Mouse (Mus musculus) kidney, adult 2 months (tissue): ENCODE measurements around the gene Grin2c. TPM values are rescaled to one million over a fixed set of nuclear protein-coding genes. Genes with fewer than 3 reads are reported as not detected.

Experiments used
- DNase-seq: peaks from one replicate; pipeline ENCODE4 v3.0.0; 2021
- H3K27ac ChIP-seq: fragments of 200-500 bp; 2 replicates; pipeline ENCODE4 v1.5.1; 2012; ENCODE audit warnings: low read depth, low read length, control low read depth, inconsistent platforms; ENCODE audit not compliant: insufficient read depth
- H3K27me3 ChIP-seq: fragments of 200-500 bp; replicated peaks from 2 replicates; pipeline ENCODE4 v1.6.1; 2012; ENCODE audit warnings: mild to moderate bottlenecking, moderate library complexity, low read length, inconsistent platforms; ENCODE audit not compliant: control insufficient read depth, insufficient read depth
- H3K36me3 ChIP-seq: fragments of 200-500 bp; 2 replicates; pipeline ENCODE4 v1.6.1; 2012; ENCODE audit warnings: mild to moderate bottlenecking, moderate library complexity, low read length, inconsistent platforms; ENCODE audit not compliant: control insufficient read depth, insufficient read depth
- H3K4me1 ChIP-seq: fragments of 200-500 bp; 2 replicates; pipeline ENCODE4 v1.6.1; 2011; ENCODE audit warnings: low read length; ENCODE audit not compliant: control insufficient read depth, insufficient read depth
- H3K4me3 ChIP-seq: fragments of 200-500 bp; 2 replicates; pipeline ENCODE4 v1.5.1; 2011; ENCODE audit warnings: mild to moderate bottlenecking, low read depth, low read length, control low read depth; ENCODE audit not compliant: insufficient read depth
- CTCF ChIP-seq: fragments of 200-500 bp; conservative IDR thresholded peaks from 2 replicates; pipeline ENCODE4 v1.5.1; 2011; ENCODE audit warnings: low read depth, mild to moderate bottlenecking, control low read depth, low read length, moderate library complexity, mixed read lengths; ENCODE audit not compliant: insufficient read depth, insufficient read length
- POLR2A ChIP-seq: fragments of 200-500 bp; IDR thresholded peaks from one replicate; pipeline ENCODE4 v1.6.1; 2011; ENCODE audit warnings: low read depth, low read length, control low read depth
- WGBS: fragments of 180-500 bp; shearing (Covaris S2); methylation state at CpG from one replicate; pipeline ENCODE4 v1.1.7; 2018; 5-methylcytosine and 5-hydroxymethylcytosine counted together
- polyA plus RNA-seq: library from polyadenylated mRNA; depleted of rRNA; stranded (reverse); fragments of >200 nt; gene quantifications from 2 replicates; pipeline ENCODE4 v1.2.3, GENCODE M21; 2012

Grin2c gene
- polyA plus RNA-seq, 1 experiment = 0.34 TPM

- no peak overlapping the region for H3K27ac ChIP-seq
- no peak for TF ChIP-seq CTCF
- no peak for TF ChIP-seq POLR2A
Observed at GRCm38 (mm10) chr11:115298160-115298559, 31.1 kb upstream of the Grin2c start.

DNA sequence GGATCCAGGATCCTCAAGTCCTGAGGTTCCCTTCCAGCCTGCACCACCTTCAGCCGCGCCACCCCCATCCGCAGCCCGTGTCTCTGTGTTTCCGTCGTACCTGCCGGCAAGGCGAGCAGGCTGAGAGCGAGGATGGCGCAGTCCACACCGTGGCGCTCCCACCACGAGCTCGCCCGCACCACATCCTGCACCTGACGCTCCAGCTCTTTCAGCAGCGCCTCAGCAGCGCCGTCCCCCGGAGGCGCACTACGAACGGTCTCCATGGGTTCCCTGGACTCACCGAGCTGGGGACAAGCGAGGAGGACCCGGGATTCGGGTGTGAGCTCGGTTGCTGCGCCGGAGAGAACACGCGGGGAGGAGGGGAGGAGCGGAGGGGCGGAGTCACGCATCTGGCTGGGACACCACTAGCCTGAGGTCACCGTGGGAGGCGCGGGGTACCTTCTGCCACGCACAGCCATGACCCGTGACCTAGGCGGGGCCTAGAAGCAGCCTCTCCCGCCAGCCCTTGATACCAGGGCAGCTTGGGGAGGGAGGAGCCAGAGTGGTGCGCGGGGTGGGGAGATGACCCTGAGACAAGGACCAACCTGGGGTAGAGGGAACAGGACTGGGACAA, 30.3 kb upstream of the Grin2c start, which contains the start of gene Fads6:
Gene Fads6 (minus strand): TSS at position 450 of the 613 bp plus-strand sequence.
- H3K27ac ChIP-seq = peak within 1 kb of the TSS; percentile 58
- peak; percentile 75 for DNase-seq

More at GRCm38 (mm10) chr11:115298160-115298559, 31.1 kb upstream of the Grin2c start:
- no peak for DNase-seq
- H3K36me3 ChIP-seq = no peaks in the 10 kb centered on the region
- H3K4me1 ChIP-seq = 0 out of 2 replicates have a peak, but pooled peaks cover 2% of the 10 kb centered on the region
- 77% methylated on average over 8 of the region's 8 CpGs for WGBS
- H3K4me3 ChIP-seq = no peak overlapping the region
- H3K27me3 ChIP-seq = no peaks in the 10 kb centered on the region

GRCm38 (mm10) chr11:115296471-115297210, 29.6 kb upstream of the Grin2c start:
- 42% methylated on average over 21 of the region's 21 CpGs for WGBS
- Histone ChIP-seq H3K4me1 (0 out of 2 replicates have a peak, but pooled peaks cover 2% of the 10 kb centered on the region), H3K27me3 (no peaks in the 10 kb centered on the region), H3K4me3 (peak overlapping the region; percentile 52), H3K36me3 (no peaks in the 10 kb centered on the region), H3K27ac (peak overlapping the region; percentile 58)
- TF ChIP-seq POLR2A (no peak), CTCF (no peak)
- peak; percentile 56 for DNase-seq

More for the DNA sequence above, 30.3 kb upstream of the Grin2c start, which contains the start of gene Fads6:
- peak within 1 kb of the TSS; percentile 52 for H3K4me3 ChIP-seq
- no peaks in the 10 kb centered on the region for H3K27me3 ChIP-seq
- H3K4me1 ChIP-seq = 0 out of 2 replicates have a peak, but pooled peaks cover 2% of the 10 kb centered on the region
- WGBS = under 1% methylated on average over 44 of the region's 44 CpGs
- H3K36me3 ChIP-seq = no peaks in the 10 kb centered on the region
- TF ChIP-seq POLR2A = peak; percentile 7
- peak; percentile 37 for TF ChIP-seq CTCF

DNA sequence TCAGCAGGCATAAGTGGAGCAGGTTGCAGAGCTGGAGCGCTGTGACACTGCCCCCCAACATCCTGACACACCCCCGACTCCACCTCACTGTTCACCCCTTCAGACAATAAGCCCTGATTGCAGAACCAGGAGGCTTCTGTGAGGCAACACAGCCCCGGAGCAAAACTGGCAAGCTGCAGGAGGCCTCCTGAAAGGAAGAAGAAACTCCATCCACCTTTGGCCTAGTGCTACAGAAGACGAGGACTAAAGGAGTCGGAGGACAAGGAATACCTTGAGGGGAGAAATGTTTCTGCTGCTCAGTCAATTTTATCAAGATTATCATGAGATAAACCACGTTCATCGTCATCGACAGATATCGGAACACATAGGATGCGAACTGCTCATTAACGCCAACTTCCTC, 28.9 kb upstream of the Grin2c start:
- Histone ChIP-seq H3K4me3 (peak overlapping the region; percentile 52), H3K4me1 (0 out of 2 replicates have a peak, but pooled peaks cover 2% of the 10 kb centered on the region), H3K27me3 (no peaks in the 10 kb centered on the region), H3K36me3 (no peaks in the 10 kb centered on the region), H3K27ac (peak overlapping the region; percentile 58)
- DNase-seq = no peak
- WGBS = 78% methylated on average over 11 of the region's 11 CpGs
- TF ChIP-seq CTCF (no peak), POLR2A (no peak)

- Histone ChIP-seq H3K36me3 (no peaks in the 10 kb centered on the region), H3K4me1 (0 out of 2 replicates have a peak, but pooled peaks cover 2% of the 10 kb centered on the region), H3K27ac (peak overlapping the region; percentile 93), H3K4me3 (no peak overlapping the region), H3K27me3 (no peaks in the 10 kb centered on the region)
- peak; percentile 64 for DNase-seq
- 47% methylated on average over 14 of the region's 14 CpGs for WGBS
- TF ChIP-seq POLR2A (no peak), CTCF (no peak)
Observed at GRCm38 (mm10) chr11:115292631-115293375, 25.8 kb upstream of the Grin2c start.

GRCm38 (mm10) chr11:115291503-115291902, 24.5 kb upstream of the Grin2c start:
- H3K4me1 ChIP-seq = 0 out of 2 replicates have a peak, but pooled peaks cover 2% of the 10 kb centered on the region
- WGBS = 81% methylated on average over 10 of the region's 10 CpGs

More at GRCm38 (mm10) chr11:115291503-115291902, 24.5 kb upstream of the Grin2c start:
- TF ChIP-seq CTCF (no peak), POLR2A (no peak)
- no peak overlapping the region for H3K27ac ChIP-seq
- H3K36me3 ChIP-seq = no peaks in the 10 kb centered on the region
- DNase-seq = no peak
- H3K4me3 ChIP-seq = no peak overlapping the region
- no peaks in the 10 kb centered on the region for H3K27me3 ChIP-seq
